Mouse (Mus musculus): ENCODE measurements at regions not wholly inside any gene's neighbourhood (a gene's known extent, or its start where the extent isn't known, plus 50 kb on each side); places are given as distances from the start of the nearest gene placed in this dataset.
"Not testable (repeated sequence)": the region's sequence is repeated elsewhere in the genome, so short reads cannot be mapped to it uniquely, and the experiment has no call there.

DNA sequence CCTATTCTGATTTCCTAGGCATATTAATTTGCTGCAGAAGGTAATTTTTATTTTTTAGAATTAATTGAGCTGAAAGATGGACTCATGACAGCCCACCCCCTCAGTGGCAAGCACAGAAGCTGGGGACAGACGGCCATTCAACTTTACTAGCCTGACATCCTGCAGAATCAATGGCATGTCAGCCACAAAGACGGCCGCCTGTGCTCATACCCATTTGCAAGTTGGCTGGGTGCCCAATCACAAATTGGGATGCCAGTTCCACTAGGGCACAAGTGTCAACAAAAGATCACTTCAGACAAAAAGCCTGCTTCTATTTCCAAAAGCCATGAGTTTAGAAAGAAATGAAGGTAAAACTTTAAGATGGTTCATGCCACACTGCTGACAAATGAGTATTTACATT, 447.0 kb downstream of the Nova1 start:
- no peak overlapping the region for H3K4me3 ChIP-seq
- 78% methylated on average over 3 of the region's 3 CpGs for WGBS
- H3K27me3 ChIP-seq (ENCODE audit: poor library complexity, severe bottlenecking), result no peaks in the 10 kb centered on the region
- no peak for DNase-seq (ENCODE audit: extremely low spot score, low spot score)
- no peaks in the 10 kb centered on the region for H3K36me3 ChIP-seq (replicated peaks)
- no peak overlapping the region for H3K27ac ChIP-seq
- no peaks in the 10 kb centered on the region for H3K4me1 ChIP-seq
- H3K9me3 ChIP-seq, result no peaks in the 10 kb centered on the region

DNA sequence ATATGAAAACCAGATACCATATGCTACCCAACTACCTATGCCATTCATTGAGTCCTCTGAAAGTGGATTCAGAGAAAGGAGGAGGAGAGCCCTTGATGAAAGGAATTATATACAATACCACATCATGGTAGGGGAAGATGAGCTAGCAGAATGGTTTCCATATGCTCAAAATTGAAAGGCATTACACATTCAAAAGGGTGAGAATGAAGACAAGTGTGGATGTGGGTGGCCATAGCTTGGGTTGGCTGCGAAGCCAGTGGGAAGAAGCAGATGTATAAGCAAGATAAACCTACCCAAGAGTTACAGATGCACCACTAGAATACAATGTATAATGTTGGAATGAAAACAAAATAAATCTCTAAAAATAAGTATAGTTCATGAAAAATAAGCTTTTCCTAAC, 485.4 kb downstream of the Nova1 start:
- Histone ChIP-seq H3K27me3 (ENCODE audit: poor library complexity, severe bottlenecking) (no peaks in the 10 kb centered on the region), H3K4me3 (no peak overlapping the region), H3K4me1 (no peaks in the 10 kb centered on the region), H3K36me3 (replicated peaks) (no peaks in the 10 kb centered on the region), H3K9me3 (no peaks in the 10 kb centered on the region), H3K27ac (no peak overlapping the region)
- WGBS, result 88% methylated on average over 1 of the region's 1 CpGs
- DNase-seq (ENCODE audit: extremely low spot score, low spot score), result no peak

DNA sequence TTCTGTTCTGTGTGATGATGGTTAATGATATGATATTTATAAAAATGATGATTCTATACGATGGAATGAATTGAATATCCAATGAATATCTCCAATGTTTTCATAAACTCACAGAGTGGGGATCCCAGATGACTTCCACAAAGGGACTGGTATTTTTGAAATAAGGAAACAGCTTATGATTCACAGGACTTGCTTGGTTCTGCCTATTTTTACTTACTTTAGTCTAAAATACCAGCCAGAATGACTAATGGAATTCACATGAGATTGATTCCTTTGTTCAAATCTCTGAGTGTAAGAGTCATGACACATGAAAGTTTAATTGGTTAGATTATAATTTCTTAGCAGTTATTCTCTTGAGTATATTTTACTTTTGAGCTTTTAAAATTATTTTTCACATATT, 490.9 kb downstream of the Nova1 start:
- no peak for DNase-seq (ENCODE audit: extremely low spot score, low spot score)
- no peak overlapping the region for H3K4me3 ChIP-seq
- no peaks in the 10 kb centered on the region for H3K9me3 ChIP-seq
- no peaks in the 10 kb centered on the region for H3K36me3 ChIP-seq (replicated peaks)
- no peaks in the 10 kb centered on the region for H3K4me1 ChIP-seq
- no peak overlapping the region for H3K27ac ChIP-seq
- H3K27me3 ChIP-seq (ENCODE audit: poor library complexity, severe bottlenecking), result no peaks in the 10 kb centered on the region
- WGBS, result 87% methylated on average over 1 of the region's 1 CpGs

DNA sequence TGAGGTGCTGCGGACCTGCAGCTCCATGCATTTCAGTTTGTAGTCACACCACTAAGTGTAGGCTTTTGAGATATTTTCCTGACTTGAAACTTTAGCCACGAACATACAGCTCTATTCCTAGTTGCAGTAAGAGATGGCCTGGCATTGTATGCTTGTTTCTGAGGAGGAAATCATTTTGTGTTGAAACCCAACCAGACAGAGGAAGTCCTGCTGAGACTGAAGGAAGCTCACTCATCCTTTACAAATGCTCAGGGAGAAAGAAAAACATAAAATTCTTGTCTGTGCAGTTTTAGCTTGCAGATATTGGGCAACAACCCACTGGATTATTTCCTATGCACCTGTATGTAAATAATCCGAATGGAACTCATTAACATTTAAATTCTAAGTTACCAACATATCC, 495.5 kb downstream of the Nova1 start:
- Histone ChIP-seq H3K9me3 (no peaks in the 10 kb centered on the region), H3K27ac (no peak overlapping the region), H3K4me3 (no peak overlapping the region), H3K4me1 (no peaks in the 10 kb centered on the region), H3K27me3 (ENCODE audit: poor library complexity, severe bottlenecking) (no peaks in the 10 kb centered on the region), H3K36me3 (replicated peaks) (no peaks in the 10 kb centered on the region)
- 81% methylated on average over 3 of the region's 3 CpGs for WGBS
- DNase-seq (ENCODE audit: extremely low spot score, low spot score), result no peak

DNA sequence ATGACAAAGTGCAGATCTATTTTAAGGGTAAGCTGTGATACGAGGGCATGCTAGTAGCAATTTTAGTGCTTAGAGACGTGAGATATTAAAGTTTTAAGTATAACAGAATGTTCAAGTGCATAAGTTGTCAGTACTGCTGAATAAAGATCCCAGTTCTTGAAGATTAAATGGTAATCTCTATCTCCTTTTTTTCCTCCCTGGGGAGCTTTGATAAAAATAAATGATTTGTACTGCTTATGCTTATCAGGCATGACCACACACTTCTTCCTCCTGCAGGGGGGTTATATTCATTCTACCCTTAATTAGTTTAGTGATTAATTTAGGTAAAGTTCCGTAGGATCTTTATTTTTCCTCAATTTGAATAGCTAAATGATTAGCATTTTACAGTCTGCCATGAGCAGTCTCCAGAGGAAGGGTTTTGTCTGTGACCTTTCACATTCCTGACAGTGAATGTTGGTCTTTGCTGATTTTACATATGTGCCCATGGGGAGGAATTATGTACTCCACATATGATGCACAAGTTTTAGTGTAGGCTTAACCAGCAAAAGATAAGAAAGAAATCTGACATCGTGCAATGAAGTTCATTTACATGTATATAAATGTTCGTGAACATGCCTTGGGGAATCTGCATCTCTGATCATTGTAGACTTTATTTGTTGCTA, 515.5 kb downstream of the Nova1 start:
- DNase-seq (ENCODE audit: extremely low spot score, low spot score), result no peak
- no peaks in the 10 kb centered on the region for H3K4me1 ChIP-seq
- no peaks in the 10 kb centered on the region for H3K9me3 ChIP-seq
- no peak overlapping the region for H3K27ac ChIP-seq
- no peak overlapping the region for H3K4me3 ChIP-seq
- no peaks in the 10 kb centered on the region for H3K36me3 ChIP-seq (replicated peaks)
- no peaks in the 10 kb centered on the region for H3K27me3 ChIP-seq (ENCODE audit: poor library complexity, severe bottlenecking)
- WGBS, result 86% methylated on average over 5 of the region's 5 CpGs

DNA sequence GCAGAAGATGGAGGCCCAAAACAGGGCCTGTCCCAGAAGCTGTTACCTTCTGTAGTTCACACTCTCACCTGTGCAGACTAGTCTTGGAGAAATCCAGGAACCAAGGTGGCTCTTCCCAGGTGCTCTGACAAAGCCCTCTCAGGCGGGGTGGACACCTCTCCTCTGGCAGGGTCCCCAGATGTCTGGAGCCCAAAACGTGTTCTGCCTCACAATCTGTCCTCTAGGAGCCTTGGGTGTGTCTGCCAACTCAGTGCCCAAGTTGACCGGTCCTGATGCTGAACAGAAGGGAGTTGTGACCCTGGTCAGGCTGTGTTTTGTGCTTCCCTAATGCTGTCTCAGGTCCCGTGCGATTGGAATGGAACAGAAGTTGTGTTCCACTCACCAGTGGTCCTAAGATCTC, 519.8 kb downstream of the Nova1 start:
- Histone ChIP-seq H3K27ac (no peak overlapping the region), H3K27me3 (ENCODE audit: poor library complexity, severe bottlenecking) (no peaks in the 10 kb centered on the region), H3K4me1 (no peaks in the 10 kb centered on the region), H3K36me3 (replicated peaks) (no peaks in the 10 kb centered on the region), H3K4me3 (no peak overlapping the region), H3K9me3 (no peaks in the 10 kb centered on the region)
- WGBS, result 85% methylated on average over 5 of the region's 5 CpGs
- no peak for DNase-seq (ENCODE audit: extremely low spot score, low spot score)

DNA sequence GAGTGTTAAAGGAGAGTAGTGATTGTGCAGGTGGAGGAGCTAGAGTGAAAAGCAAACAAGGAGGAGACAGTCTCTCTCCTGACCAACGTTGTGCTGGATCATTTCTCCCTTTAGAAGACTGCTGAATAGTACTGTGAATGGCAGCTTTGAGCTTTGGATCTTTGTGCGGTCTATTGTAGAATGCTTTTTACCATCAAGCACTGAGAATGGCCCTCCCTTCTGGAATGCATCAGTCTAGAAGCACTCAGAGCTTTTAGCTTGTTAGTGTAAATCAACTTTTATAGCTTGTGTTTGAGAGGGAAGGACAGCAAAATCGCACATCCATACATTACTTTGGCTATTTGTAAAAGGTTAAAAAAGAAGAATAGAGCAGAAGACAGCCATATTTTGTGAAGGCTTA, 534.2 kb downstream of the Nova1 start:
- DNase-seq (ENCODE audit: extremely low spot score, low spot score), result no peak
- Histone ChIP-seq H3K4me3 (no peak overlapping the region), H3K27ac (no peak overlapping the region), H3K27me3 (ENCODE audit: poor library complexity, severe bottlenecking) (no peaks in the 10 kb centered on the region), H3K36me3 (replicated peaks) (no peaks in the 10 kb centered on the region), H3K4me1 (no peaks in the 10 kb centered on the region), H3K9me3 (no peaks in the 10 kb centered on the region)
- WGBS, result 67% methylated on average over 3 of the region's 3 CpGs

DNA sequence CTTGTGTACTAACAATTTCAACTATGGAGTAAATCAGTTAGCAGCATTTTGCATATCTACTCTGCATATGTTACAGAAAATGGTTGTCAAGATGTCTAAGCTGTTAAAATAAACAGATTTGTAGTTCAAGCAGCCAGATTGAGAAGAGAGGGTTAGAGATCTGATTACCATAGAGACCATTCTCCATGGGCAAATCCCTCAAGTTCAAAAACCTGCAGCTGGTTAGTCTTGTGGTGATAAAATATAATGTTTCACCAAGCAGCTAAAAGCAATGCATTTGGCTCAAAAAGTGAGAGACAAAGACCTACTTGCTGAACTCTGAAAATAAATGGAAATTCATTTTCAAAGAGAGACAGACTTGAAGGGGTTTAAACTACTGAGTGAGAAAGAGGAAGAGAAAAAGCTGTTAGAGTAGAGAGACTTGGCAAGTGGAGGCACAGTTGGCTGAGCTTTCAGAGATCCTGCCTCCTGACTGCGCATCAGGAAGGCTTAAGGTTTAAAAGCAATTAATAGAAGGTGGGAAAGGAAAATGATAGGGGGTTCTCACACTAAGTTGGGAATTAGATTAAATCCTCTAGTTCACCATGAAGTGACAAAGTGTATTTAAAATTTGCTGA, 570.2 kb downstream of the Nova1 start:
- no peak overlapping the region for H3K4me3 ChIP-seq
- no peaks in the 10 kb centered on the region for H3K4me1 ChIP-seq
- DNase-seq (ENCODE audit: extremely low spot score, low spot score), result no peak
- H3K36me3 ChIP-seq (replicated peaks), result no peaks in the 10 kb centered on the region
- H3K27me3 ChIP-seq (ENCODE audit: poor library complexity, severe bottlenecking), result no peaks in the 10 kb centered on the region
- 74% methylated on average over 1 of the region's 1 CpGs for WGBS
- H3K9me3 ChIP-seq, result no peaks in the 10 kb centered on the region
- H3K27ac ChIP-seq, result no peak overlapping the region

DNA sequence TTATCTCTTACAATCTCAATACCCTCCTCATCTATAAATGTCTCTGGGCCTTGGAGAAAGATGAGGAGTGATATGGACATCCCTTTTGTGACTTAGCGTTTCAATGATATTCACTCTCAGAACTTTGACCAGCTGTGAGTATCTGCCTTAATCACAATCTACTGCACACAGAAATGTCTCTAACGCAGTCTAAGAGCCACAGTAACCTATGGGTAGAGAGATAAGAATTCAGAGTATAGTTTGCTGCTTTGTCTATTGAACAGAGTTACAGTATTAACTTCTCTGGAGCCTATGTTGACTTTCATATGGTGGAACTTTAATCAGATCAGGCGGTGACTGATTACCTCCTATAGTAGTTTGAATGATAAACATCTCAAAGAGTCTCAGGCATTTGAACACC, 573.8 kb downstream of the Nova1 start:
- no peak for DNase-seq (ENCODE audit: extremely low spot score, low spot score)
- H3K4me1 ChIP-seq, result no peaks in the 10 kb centered on the region
- 92% methylated on average over 3 of the region's 3 CpGs for WGBS

DNA sequence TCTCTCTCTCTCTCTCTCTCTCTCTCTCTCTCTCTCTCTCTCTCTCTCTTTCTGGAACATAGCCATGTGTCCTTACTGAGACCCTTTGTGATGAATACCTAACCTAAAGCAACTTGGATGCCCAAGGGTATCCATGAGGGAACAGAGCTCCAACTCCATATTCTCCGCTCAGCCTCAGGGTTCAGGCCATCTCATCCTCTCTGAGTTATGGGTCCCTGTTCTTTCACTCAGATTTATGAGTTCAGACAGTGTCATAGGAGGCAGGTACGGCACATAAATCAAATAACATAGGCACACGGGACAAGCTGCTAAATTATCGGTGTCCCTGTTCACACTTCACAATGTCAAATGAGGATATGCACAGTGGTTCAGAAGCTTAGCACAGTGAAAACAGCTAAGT, 586.4 kb downstream of the Nova1 start:
- WGBS, result 95% methylated on average over 4 of the region's 4 CpGs
- H3K4me1 ChIP-seq, result no peaks in the 10 kb centered on the region
- no peaks in the 10 kb centered on the region for H3K27me3 ChIP-seq (ENCODE audit: poor library complexity, severe bottlenecking)
- no peak overlapping the region for H3K27ac ChIP-seq
- no peak for DNase-seq (ENCODE audit: extremely low spot score, low spot score)
- no peak overlapping the region for H3K4me3 ChIP-seq
- H3K9me3 ChIP-seq, result no peaks in the 10 kb centered on the region
- no peaks in the 10 kb centered on the region for H3K36me3 ChIP-seq (replicated peaks)

More for the DNA sequence above, 573.8 kb downstream of the Nova1 start:
- no peak overlapping the region for H3K27ac ChIP-seq
- H3K36me3 ChIP-seq (replicated peaks), result no peaks in the 10 kb centered on the region
- no peaks in the 10 kb centered on the region for H3K9me3 ChIP-seq
- no peaks in the 10 kb centered on the region for H3K27me3 ChIP-seq (ENCODE audit: poor library complexity, severe bottlenecking)
- H3K4me3 ChIP-seq, result no peak overlapping the region

DNA sequence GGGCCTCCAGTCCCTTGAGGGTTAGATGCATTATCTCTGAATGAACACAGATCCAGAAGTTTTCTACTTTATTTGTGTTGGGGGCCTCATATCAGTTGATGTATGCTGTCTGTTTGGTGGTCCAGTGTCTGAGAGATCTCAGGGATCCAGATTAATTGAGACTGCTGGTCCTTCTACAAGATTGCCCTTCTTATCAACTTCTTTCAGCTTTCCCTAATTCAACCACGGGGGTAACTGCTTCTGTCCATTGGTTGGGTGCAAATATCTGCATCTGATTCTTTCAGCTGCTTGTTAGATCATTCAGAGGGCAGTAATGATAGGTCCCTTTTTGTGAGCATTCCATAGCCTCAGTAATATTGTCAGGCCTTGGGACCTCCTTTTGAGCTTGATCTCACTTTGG, 603.4 kb downstream of the Nova1 start:
- not testable (repeated sequence) for H3K4me1 ChIP-seq; H3K9me3 ChIP-seq; H3K27ac ChIP-seq; H3K27me3 ChIP-seq (ENCODE audit: poor library complexity, severe bottlenecking); H3K4me3 ChIP-seq; DNase-seq (ENCODE audit: extremely low spot score, low spot score); H3K36me3 ChIP-seq (replicated peaks)
- WGBS, result 85% methylated on average over 1 of the region's 1 CpGs

DNA sequence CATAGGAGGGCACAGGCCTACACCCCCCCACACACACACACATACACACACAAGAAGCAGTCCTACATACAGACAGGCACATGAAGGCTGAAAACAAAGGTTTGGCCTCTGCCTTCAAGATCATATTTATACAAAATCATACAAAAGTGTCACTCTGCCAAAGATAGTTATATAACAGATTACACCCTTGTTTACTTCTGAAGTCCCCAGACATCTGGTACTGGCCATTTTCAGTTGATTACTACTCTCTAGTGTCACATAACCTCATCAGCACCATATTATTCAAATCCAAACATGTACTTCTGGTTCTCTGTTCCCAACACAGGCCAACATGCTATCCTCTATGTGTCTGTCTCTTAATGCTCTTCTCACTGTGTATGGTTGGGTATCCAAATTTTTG, 619.7 kb downstream of the Nova1 start:
- no peaks in the 10 kb centered on the region for H3K27me3 ChIP-seq (ENCODE audit: poor library complexity, severe bottlenecking)
- H3K4me3 ChIP-seq, result no peak overlapping the region
- H3K4me1 ChIP-seq, result no peaks in the 10 kb centered on the region
- H3K36me3 ChIP-seq (replicated peaks), result no peaks in the 10 kb centered on the region
- no peaks in the 10 kb centered on the region for H3K9me3 ChIP-seq
- DNase-seq (ENCODE audit: extremely low spot score, low spot score), result no peak
- no peak overlapping the region for H3K27ac ChIP-seq

DNA sequence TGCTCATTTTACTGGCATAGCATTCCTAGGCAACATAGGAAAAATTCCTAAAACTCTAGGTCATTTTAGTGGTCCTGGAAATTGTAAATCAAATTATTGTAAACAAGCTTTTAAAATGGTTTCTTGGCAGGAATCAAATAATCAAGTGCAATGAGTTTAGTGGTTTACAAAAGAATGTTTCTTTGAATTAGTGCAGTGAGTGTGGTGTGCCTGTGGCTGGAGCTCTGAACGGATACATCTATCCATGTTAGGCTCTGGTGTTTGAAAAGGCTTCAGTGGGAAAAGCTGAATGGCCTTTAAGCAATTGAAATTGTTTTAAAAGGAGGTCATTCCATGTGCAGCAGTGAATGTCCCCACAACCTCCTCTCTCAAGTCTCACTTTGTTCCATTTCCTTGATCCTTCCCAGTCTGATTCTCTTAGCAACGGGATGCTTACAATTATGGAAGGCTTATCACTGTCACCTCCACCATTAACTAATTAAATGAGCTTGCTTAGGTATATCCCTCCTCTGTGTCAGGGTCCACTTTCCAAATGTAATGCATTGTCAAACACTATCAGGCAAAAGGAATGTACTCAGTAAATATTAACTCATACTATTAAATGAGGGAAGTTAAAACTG, 621.1 kb downstream of the Nova1 start:
- Histone ChIP-seq H3K27me3 (ENCODE audit: poor library complexity, severe bottlenecking) (no peaks in the 10 kb centered on the region), H3K9me3 (no peaks in the 10 kb centered on the region), H3K27ac (no peak overlapping the region), H3K36me3 (replicated peaks) (no peaks in the 10 kb centered on the region), H3K4me3 (no peak overlapping the region), H3K4me1 (no peaks in the 10 kb centered on the region)
- 56% methylated on average over 2 of the region's 2 CpGs for WGBS
- no peak for DNase-seq (ENCODE audit: extremely low spot score, low spot score)

All from forebrain, embryonic 10.5 days (tissue).